Mouse (Mus musculus) lung, embryonic 15.5 days (tissue): ENCODE data around the gene 4930430F08Rik. TPM values are rescaled to one million over a fixed set of nuclear protein-coding genes. Genes with fewer than 3 reads are reported as not detected.
"Not testable (repeated sequence)": the region's sequence is repeated elsewhere in the genome, so short reads cannot be mapped to it uniquely, and the experiment has no call there.

ENCODE experiments used
- ATAC-seq: fragments of 200-750 bp; cut with Nextera tagmentation; 2 replicates; pipeline ENCODE4 v1.8.0; 2017; ENCODE audit warnings: moderate number of reproducible peaks, borderline replicate concordance; ENCODE audit not compliant: low FRiP score, low TSS enrichment; ENCODE audit errors: extremely low read depth
- H3K27ac ChIP-seq: fragments of 300-500 bp; sonication (generic); 2 replicates; pipeline ENCODE4 v1.5.1; 2015; ENCODE audit warnings: moderate library complexity, mild to moderate bottlenecking, inconsistent platforms
- H3K27me3 ChIP-seq: fragments of 300-500 bp; sonication (generic); 2 replicates; pipeline ENCODE4 v1.6.1; 2015; ENCODE audit warnings: inconsistent platforms
- H3K36me3 ChIP-seq: fragments of 300-500 bp; sonication (generic); 2 replicates; pipeline ENCODE4 v1.6.1; 2015; ENCODE audit warnings: inconsistent platforms
- H3K4me1 ChIP-seq: fragments of 300-500 bp; sonication (generic); 2 replicates; pipeline ENCODE4 v1.6.1; 2015; ENCODE audit warnings: inconsistent platforms
- H3K4me2 ChIP-seq: fragments of 300-500 bp; sonication (generic); 2 replicates; pipeline ENCODE4 v1.6.1; 2015; ENCODE audit warnings: inconsistent platforms, mild to moderate bottlenecking, moderate library complexity
- H3K4me3 ChIP-seq: fragments of 300-500 bp; sonication (generic); 2 replicates; pipeline ENCODE4 v1.5.1; 2015; ENCODE audit warnings: mild to moderate bottlenecking, inconsistent platforms
- H3K9ac ChIP-seq: fragments of 300-500 bp; sonication (generic); 2 replicates; pipeline ENCODE4 v1.6.1; 2015; ENCODE audit warnings: inconsistent platforms
- H3K9me3 ChIP-seq: fragments of 300-500 bp; sonication (generic); 2 replicates; pipeline ENCODE4 v1.6.1; 2016; ENCODE audit warnings: inconsistent platforms
- WGBS: fragments of 180-500 bp; shearing (Covaris S2); methylation state at CpG from one replicate; pipeline ENCODE4 v1.1.7; 2015; 5-methylcytosine and 5-hydroxymethylcytosine counted together
- polyA plus RNA-seq: library from polyadenylated mRNA; unstranded; fragments of >200 nt; fragmentation: Nextera tagmentation; extraction: Ambion mirVana; gene quantifications from 2 replicates; pipeline ENCODE4 v1.2.1, GENCODE M21; 2015

4930430F08Rik gene
- polyA plus RNA-seq, 1 experiment from 2014 or later: 7.7 TPM

DNA sequence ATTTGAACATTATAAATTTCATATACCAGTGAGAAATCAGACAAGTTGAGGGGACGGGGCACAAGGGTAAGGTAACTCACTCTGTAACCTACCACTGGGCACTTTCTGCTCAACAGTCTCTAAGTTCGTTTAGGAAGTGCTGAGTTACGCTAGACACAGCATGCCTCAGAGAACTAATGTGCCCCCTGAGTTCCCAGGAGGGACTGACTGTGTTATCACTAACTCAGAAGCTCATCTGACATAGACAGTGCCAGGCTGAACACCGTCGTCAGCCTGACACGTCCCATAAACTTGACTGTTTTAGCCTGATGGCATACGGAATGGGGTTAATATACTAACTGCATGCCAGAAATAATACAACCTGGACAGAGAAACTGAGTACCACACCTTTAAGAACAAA, 14.9 kb downstream of the 4930430F08Rik start:
- no peaks in the 10 kb centered on the region for H3K27me3 ChIP-seq
- no peak for ATAC-seq
- no peak overlapping the region for H3K27ac ChIP-seq
- no peak overlapping the region for H3K4me2 ChIP-seq
- no peaks in the 10 kb centered on the region for H3K4me1 ChIP-seq
- H3K9me3 ChIP-seq: no peaks in the 10 kb centered on the region
- H3K9ac ChIP-seq: no peak overlapping the region
- H3K36me3 ChIP-seq: peaks cover 20% of the 10 kb centered on the region
- 89% methylated on average over 7 of the region's 7 CpGs for WGBS
- no peak overlapping the region for H3K4me3 ChIP-seq

DNA sequence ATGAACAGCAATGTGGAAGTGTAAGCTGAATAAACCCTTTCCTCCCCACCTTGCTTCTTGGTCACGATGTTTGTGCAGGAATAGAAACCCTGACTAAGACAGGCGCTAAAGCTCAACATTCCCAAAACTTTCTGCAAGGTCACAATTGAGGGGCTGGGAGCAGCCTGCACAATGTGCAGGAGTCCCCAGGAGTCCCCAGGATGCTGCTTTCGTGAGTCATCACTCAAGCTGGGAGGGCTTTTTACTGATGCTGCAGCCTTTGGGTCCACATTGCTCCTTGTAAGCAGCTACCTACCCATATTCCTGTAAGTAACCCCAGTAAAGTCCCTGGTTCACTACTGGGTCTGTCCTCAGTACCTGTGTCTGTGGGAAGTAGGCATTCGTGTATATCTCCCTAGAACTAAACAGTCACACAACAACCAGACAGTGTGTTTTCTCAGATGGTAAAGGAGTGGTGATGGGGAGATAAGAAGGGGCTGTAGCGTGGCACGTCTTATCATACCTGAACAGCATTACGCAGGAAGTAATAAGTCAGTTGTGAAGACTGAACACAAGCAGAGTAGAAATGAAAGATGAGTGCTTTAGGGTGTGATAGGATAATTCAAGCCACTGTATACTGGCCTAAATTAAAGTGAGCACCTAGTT, 15.6 kb downstream of the 4930430F08Rik start:
- Histone ChIP-seq H3K9ac (no peak overlapping the region), H3K4me3 (no peak overlapping the region), H3K4me1 (no peaks in the 10 kb centered on the region), H3K27ac (no peak overlapping the region), H3K36me3 (peaks cover 20% of the 10 kb centered on the region), H3K27me3 (no peaks in the 10 kb centered on the region), H3K4me2 (no peak overlapping the region), H3K9me3 (no peaks in the 10 kb centered on the region)
- WGBS: 86% methylated on average over 7 of the region's 7 CpGs
- ATAC-seq: no peak

DNA sequence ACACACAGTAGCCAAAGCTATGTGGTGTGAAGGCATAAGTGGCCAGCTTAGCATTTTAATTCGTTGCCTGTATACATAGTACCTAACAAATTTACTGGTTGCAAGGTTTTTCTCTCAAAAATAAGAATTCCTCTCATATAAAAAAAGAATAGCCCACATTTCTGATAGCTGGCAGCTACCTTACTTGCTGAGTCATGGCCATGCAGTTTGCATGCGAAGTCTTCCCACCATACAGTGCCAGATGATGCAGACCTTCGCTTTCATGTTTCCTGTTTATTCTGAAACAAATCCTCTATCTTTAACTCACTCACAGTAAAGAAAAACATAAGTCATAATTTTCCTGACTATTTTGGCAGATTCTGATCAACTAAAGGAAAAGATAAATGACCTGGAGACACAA, 18.5 kb downstream of the 4930430F08Rik start:
- peaks cover 15% of the 10 kb centered on the region; the same call in 1 of the 2 replicates for H3K36me3 ChIP-seq
- no peak overlapping the region for H3K27ac ChIP-seq
- no peaks in the 10 kb centered on the region for H3K4me1 ChIP-seq
- no peaks in the 10 kb centered on the region for H3K27me3 ChIP-seq
- WGBS: 83% methylated on average over 3 of the region's 3 CpGs
- H3K4me3 ChIP-seq: no peak overlapping the region
- no peak overlapping the region for H3K9ac ChIP-seq
- no peaks in the 10 kb centered on the region for H3K9me3 ChIP-seq
- no peak overlapping the region for H3K4me2 ChIP-seq
- no peak for ATAC-seq

DNA sequence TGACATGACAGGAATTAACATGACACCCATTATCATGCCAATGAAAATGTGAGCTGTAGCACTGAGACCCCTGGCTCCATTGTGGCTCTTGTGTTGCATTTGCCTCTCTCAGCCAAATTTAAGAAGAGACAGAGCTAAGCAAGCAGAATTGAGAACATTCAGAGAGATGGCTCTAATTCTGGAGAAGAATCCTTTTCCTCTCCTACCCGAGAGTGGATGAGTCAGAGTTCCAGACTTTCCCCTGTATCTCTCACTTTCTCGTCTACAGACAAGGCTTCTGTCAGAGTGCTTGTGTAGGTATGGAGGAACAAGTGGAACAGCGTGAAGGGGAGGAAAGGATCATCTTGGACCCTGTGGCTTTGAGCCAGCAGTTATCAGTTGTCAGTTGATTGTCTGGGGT, 26.1 kb downstream of the 4930430F08Rik start:
- WGBS: 82% methylated on average over 3 of the region's 3 CpGs
- H3K27ac ChIP-seq: no peak overlapping the region

DNA sequence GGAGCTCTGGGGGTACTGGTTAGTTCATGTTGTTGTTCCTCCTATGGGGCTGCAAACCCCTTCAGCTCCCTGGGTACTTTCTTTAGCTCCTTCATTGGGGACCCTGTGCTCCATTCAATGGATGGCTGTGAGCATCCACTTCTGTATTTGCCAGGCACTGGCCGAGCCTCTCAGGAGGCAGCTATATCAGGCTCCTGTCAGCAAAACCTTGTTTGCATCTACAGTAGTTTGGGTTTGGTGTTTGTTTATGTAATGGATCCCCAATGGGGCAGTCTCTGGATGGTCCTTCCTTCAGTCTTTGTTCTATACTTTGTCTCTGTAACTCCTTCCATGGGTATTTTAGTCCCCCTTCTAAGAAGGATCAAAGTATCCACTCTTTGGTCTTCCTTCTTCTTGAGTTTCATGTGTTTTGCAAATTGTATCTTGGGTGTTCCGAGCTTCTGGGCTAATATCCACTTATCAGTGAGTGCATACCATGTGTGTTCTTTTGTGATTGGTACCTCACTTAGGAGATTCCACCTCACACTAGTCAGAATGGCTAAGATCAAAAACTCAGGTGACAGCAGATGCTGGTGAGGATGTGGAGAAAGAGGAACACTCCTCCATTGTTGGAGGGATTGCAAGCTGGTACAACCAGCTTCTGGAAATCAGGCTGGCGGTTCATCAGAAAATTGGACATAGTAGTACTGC, 29.9 kb downstream of the 4930430F08Rik start:
- not testable (repeated sequence) for ATAC-seq, H3K27me3 ChIP-seq, H3K4me3 ChIP-seq, H3K36me3 ChIP-seq, H3K9ac ChIP-seq, H3K4me1 ChIP-seq, H3K4me2 ChIP-seq, H3K9me3 ChIP-seq, H3K27ac ChIP-seq
- WGBS: 90% methylated on average over 3 of the region's 3 CpGs

More for the DNA sequence above, 26.1 kb downstream of the 4930430F08Rik start:
- no peak overlapping the region for H3K4me3 ChIP-seq
- H3K36me3 ChIP-seq: peaks cover 11% of the 10 kb centered on the region; the same call in 1 of the 2 replicates
- H3K4me1 ChIP-seq: no peaks in the 10 kb centered on the region
- H3K4me2 ChIP-seq: no peak overlapping the region
- no peak for ATAC-seq
- no peaks in the 10 kb centered on the region for H3K27me3 ChIP-seq
- H3K9ac ChIP-seq: no peak overlapping the region
- H3K9me3 ChIP-seq: no peaks in the 10 kb centered on the region

DNA sequence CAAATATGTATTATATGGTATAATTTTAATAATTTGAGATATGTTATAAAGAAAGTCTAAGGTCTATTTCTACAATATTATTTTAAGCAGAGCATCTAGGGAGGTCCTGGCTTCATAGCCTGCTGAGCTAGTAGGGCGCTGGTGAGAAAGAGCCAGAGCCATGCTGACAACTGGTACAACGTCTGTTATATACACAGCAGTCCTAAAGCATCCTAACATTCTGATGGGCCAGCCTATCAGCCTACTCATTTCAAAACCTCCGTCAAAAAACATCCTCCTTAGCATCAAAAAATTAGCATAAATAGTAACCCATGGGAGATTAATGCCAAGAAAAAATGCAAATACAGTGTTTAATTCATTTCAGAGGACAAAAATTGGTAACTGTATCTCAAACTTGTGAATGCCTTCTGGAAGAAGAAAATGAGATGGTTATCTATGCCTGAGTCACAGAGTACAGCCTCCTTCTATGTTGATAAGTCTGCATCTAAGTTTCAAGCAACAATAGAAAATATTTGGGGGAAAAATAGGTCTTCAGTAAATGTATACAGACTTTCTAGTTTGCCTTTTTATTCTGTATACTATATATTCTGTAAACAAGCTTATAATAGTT, 33.6 kb downstream of the 4930430F08Rik start:
- Histone ChIP-seq H3K4me3 (no peak overlapping the region), H3K27me3 (no peaks in the 10 kb centered on the region), H3K27ac (no peak overlapping the region), H3K36me3 (peaks cover 2% of the 10 kb centered on the region; the same call in 1 of the 2 replicates), H3K9me3 (no peaks in the 10 kb centered on the region), H3K4me1 (no peaks in the 10 kb centered on the region), H3K4me2 (no peak overlapping the region), H3K9ac (no peak overlapping the region)
- WGBS: 71% methylated on average over 3 of the region's 3 CpGs
- ATAC-seq: no peak

DNA sequence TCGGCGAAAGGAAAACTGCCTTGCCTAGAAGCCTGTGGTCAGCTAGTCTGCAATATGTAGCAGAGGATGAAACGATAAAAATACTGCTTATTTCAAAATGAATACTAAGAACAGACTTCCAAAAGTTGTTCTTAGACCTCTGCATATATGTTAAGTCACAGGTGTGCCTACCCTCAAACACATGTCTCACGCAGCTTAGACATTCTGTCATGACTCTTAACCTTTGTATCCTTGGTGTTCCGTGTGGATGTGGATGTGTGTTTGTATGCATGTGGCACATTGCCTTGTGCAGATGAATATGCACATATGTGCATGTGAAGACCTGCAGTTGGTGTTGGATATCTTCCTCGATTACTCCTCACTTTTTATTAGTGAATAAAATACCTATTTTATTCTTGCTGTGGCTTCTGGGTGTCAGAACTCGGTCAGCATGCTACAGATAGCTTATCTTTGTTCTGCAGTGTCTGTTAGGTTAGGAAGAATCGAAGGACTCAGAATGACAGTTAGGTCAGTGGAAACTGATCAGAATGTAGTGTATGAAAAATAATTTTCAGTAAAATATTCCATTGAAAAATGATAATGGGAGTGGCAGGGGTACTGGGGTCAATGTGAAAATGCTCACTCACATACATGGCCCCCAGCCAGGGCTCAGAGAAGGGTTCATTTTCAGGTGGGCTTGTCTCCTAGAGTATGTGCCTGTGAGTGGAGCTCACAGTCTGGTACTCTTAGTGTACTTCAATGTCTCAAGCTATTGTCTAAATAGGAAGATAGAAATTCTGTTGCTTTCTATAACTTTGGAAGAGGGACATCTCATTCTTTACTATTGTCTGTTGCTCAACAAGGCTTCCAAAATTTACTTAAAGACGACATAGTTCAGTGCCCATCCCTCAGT, 65.5 kb downstream of the 4930430F08Rik start:
- Histone ChIP-seq H3K9me3 (no peaks in the 10 kb centered on the region), H3K36me3 (0 out of 2 replicates have a peak, but pooled peaks cover 5% of the 10 kb centered on the region), H3K9ac (no peak overlapping the region), H3K4me2 (no peak overlapping the region), H3K4me1 (no peaks in the 10 kb centered on the region), H3K27me3 (no peaks in the 10 kb centered on the region), H3K4me3 (no peak overlapping the region), H3K27ac (no peak overlapping the region)
- WGBS: 88% methylated on average over 9 of the region's 9 CpGs
- ATAC-seq: no peak

DNA sequence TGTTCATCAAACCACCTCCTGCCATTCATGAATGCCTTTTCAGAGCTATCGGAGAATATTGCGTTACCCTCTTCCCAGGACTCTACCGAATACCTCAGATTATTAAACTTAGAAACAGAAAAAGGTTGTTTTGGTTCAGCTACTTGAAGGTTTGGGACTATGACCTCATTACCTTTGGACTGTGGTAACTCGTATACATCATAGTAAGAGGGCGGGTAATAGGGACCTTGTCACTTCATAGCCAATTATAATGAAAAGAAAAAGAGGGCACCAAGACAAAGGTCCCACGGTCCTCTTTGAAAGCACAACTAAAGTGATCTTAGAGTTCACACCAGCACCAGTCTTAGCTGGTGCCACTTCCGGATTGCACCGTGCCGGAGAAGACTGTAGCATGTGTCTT, 67.9 kb downstream of the 4930430F08Rik start:
- Histone ChIP-seq H3K4me1 (no peaks in the 10 kb centered on the region), H3K9ac (no peak overlapping the region), H3K4me3 (no peak overlapping the region), H3K27me3 (no peaks in the 10 kb centered on the region), H3K4me2 (no peak overlapping the region), H3K27ac (no peak overlapping the region), H3K36me3 (0 out of 2 replicates have a peak, but pooled peaks cover 5% of the 10 kb centered on the region), H3K9me3 (no peaks in the 10 kb centered on the region)
- 92% methylated on average over 9 of the region's 9 CpGs for WGBS
- no peak for ATAC-seq

Other genes starting within 250 kb of the 4930430F08Rik start
- gene Gm4302, start 249.6 kb downstream of the 4930430F08Rik start, polyA plus RNA-seq: not detected in 2 replicates
- not detected in 2 replicates for gene Gm4303, start 244.5 kb downstream of the 4930430F08Rik start, polyA plus RNA-seq
- not detected in 2 replicates for gene Gm4305, start 239.3 kb downstream of the 4930430F08Rik start, polyA plus RNA-seq
- gene Gm4307, start 229.1 kb downstream of the 4930430F08Rik start, polyA plus RNA-seq: not detected in 2 replicates
- not detected in 2 replicates for gene Gm4312, start 207.9 kb downstream of the 4930430F08Rik start, polyA plus RNA-seq
- gene Tmtc3, start 103.1 kb downstream of the 4930430F08Rik start, polyA plus RNA-seq: 24.7 and 26.6 TPM in 2 replicates
- 5.5 and 5.8 TPM in 2 replicates for gene Cep290, start 102.9 kb downstream of the 4930430F08Rik start, polyA plus RNA-seq
- gene 1700017N19Rik, start 61 bp upstream of the 4930430F08Rik start, polyA plus RNA-seq: not detected in 2 replicates